Mouse (Mus musculus) kidney, adult 2 months (tissue): ENCODE data around the gene Mapk8ip2. TPM values are rescaled to one million over a fixed set of nuclear protein-coding genes. Genes with fewer than 3 reads are reported as not detected.
A peak's percentile ranks its signal among the peaks of the same experiment; 100 is the strongest.
"Not testable (repeated sequence)": the region's sequence is repeated elsewhere in the genome, so short reads cannot be mapped to it uniquely, and the experiment has no call there.

ENCODE experiments used
- DNase-seq: peaks from one replicate; pipeline ENCODE4 v3.0.0; 2021
- H3K27ac ChIP-seq: fragments of 200-500 bp; 2 replicates; pipeline ENCODE4 v1.5.1; 2012; ENCODE audit warnings: low read depth, low read length, control low read depth, inconsistent platforms; ENCODE audit not compliant: insufficient read depth
- H3K27me3 ChIP-seq: fragments of 200-500 bp; replicated peaks from 2 replicates; pipeline ENCODE4 v1.6.1; 2012; ENCODE audit warnings: mild to moderate bottlenecking, moderate library complexity, low read length, inconsistent platforms; ENCODE audit not compliant: control insufficient read depth, insufficient read depth
- H3K36me3 ChIP-seq: fragments of 200-500 bp; 2 replicates; pipeline ENCODE4 v1.6.1; 2012; ENCODE audit warnings: mild to moderate bottlenecking, moderate library complexity, low read length, inconsistent platforms; ENCODE audit not compliant: control insufficient read depth, insufficient read depth
- H3K4me1 ChIP-seq: fragments of 200-500 bp; 2 replicates; pipeline ENCODE4 v1.6.1; 2011; ENCODE audit warnings: low read length; ENCODE audit not compliant: control insufficient read depth, insufficient read depth
- H3K4me3 ChIP-seq: fragments of 200-500 bp; 2 replicates; pipeline ENCODE4 v1.5.1; 2011; ENCODE audit warnings: mild to moderate bottlenecking, low read depth, low read length, control low read depth; ENCODE audit not compliant: insufficient read depth
- CTCF ChIP-seq: fragments of 200-500 bp; conservative IDR thresholded peaks from 2 replicates; pipeline ENCODE4 v1.5.1; 2011; ENCODE audit warnings: low read depth, mild to moderate bottlenecking, control low read depth, low read length, moderate library complexity, mixed read lengths; ENCODE audit not compliant: insufficient read depth, insufficient read length
- POLR2A ChIP-seq: fragments of 200-500 bp; IDR thresholded peaks from one replicate; pipeline ENCODE4 v1.6.1; 2011; ENCODE audit warnings: low read depth, low read length, control low read depth
- WGBS: fragments of 180-500 bp; shearing (Covaris S2); methylation state at CpG from one replicate; pipeline ENCODE4 v1.1.7; 2018; 5-methylcytosine and 5-hydroxymethylcytosine counted together
- polyA plus RNA-seq: library from polyadenylated mRNA; depleted of rRNA; stranded (reverse); fragments of >200 nt; gene quantifications from 2 replicates; pipeline ENCODE4 v1.2.3, GENCODE M21; 2012

Gene Mapk8ip2
- polyA plus RNA-seq, 1 experiment, result 0.59 TPM

DNA sequence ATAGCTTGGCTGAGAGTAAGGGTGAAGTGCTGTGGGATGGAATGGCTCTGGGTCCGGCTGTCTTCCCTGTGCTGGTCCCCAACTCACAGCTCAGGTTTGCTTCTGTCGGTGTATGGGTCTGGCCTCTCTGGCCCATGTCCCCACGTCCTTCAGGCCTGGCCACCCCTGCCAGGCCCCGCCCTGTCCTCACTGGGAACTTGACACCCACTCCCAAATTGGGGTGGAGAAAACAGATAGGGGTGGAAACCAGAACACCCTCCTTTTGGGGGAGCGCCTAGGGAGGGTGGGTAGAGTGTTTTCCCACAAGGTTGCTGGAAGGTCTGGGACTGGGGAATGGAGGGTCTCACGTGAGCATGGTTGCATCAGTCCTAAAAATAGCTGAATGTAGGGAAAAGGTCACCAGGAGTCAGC, 28.0 kb upstream of the Mapk8ip2 start, which contains the start of gene Cpt1b:
TSS of gene Cpt1b (minus strand) at position 153 of the 411 bp plus-strand sequence.
- H3K4me3 ChIP-seq, result peak within 1 kb of the TSS; percentile 44; the same call in 1 of the 2 replicates
- H3K27ac ChIP-seq, result peak within 1 kb of the TSS; percentile 95
- 46% methylated on average over 6 of the region's 6 CpGs for WGBS
- H3K4me1 ChIP-seq, result no peaks in the 10 kb centered on the region
- peak; percentile 66 for DNase-seq
- no peaks in the 10 kb centered on the region for H3K27me3 ChIP-seq
- TF ChIP-seq POLR2A (no peak), CTCF (no peak)
- no peaks in the 10 kb centered on the region for H3K36me3 ChIP-seq

DNA sequence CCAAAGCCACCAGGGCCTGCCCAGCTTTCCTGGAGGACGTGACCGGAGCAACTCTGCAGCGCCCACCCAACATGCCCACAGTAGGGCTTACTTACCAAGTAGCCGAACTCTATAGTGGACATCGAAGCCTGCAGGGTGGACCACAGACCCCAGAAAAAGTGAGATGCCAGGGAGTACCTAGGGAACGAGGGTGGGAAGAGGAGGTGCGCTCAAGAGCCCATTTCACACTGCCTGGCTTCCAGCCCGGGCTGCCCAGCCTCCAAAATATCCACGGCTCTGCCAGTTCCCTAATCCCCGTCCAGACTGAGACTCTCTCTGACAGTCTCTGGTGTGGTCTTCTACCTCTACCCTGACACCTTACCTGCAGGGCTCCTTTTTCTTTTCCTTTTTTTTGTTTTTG, 27.0 kb upstream of the Mapk8ip2 start:
- no peak for DNase-seq
- Histone ChIP-seq H3K36me3 (no peaks in the 10 kb centered on the region), H3K27me3 (no peaks in the 10 kb centered on the region), H3K4me3 (no peak overlapping the region), H3K27ac (no peak overlapping the region), H3K4me1 (no peaks in the 10 kb centered on the region)
- TF ChIP-seq POLR2A (no peak), CTCF (no peak)
- WGBS, result 85% methylated on average over 10 of the region's 10 CpGs

DNA sequence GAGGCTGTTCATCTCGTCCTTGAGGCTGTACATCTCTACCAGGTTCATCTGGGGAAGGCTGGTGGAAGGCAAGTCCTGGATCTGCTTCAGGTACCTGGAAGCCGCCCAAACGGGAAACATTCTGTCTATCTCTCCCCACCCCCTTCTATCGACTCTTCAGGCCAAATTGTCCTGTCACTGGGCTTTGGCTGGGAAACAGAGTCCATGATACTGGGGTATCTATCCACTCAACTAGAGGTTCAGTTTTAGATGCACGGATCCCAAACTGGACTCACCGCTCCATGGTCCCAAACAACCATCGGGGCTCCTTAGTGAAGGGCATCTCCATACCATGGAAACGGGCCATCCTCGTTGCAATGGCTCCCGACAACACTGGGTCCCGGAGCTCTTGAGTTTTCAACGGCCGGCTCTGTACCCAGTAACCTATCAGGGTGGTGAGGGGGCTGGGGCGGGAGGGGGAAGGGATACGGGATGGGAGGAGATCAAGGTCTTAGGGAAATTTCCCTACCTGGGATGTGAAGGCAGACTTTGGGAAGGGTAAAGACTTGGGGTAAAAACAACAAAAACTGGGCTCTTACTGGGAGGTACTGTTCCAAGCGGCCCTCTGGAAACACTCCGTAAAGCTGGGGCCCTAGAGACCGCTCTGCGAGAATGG, 25.4 kb upstream of the Mapk8ip2 start:
- H3K36me3 ChIP-seq, result no peaks in the 10 kb centered on the region
- TF ChIP-seq CTCF (no peak), POLR2A (no peak)
- peak overlapping the region; percentile 83 for H3K4me3 ChIP-seq
- no peaks in the 10 kb centered on the region for H3K4me1 ChIP-seq
- 88% methylated on average over 19 of the region's 19 CpGs for WGBS
- no peak overlapping the region for H3K27ac ChIP-seq
- H3K27me3 ChIP-seq, result no peaks in the 10 kb centered on the region
- no peak for DNase-seq

DNA sequence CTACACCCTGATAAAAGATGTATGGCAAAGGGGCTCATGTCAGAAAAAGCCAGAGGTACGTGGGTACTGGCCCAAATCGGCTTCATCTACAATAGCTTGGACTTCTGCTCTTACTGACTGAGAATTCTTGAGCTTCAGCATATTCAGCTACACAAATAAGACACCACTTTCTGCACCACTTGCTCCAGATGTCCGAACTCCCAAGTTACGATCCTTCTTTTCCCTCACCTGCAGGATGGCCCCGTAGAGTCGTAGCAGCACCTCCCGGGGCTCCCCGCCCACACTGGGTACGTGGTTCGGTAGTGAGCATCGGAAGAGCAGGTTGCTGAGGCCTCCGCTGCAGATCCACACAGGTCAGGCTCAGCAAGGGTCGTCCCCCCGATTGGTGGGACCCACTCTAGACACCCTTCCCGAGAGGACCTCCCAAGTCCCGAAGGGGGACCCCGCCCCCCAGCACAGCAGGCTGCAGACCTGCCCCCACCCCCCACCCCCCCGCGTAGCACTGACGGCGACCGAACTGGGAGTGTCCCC, 24.8 kb upstream of the Mapk8ip2 start:
- Histone ChIP-seq H3K4me1 (no peaks in the 10 kb centered on the region), H3K27me3 (no peaks in the 10 kb centered on the region), H3K4me3 (peak overlapping the region; percentile 83), H3K36me3 (no peaks in the 10 kb centered on the region), H3K27ac (no peak overlapping the region)
- DNase-seq, result no peak
- no peak for TF ChIP-seq POLR2A
- no peak for TF ChIP-seq CTCF
- 4% methylated on average over 22 of the region's 22 CpGs for WGBS

DNA sequence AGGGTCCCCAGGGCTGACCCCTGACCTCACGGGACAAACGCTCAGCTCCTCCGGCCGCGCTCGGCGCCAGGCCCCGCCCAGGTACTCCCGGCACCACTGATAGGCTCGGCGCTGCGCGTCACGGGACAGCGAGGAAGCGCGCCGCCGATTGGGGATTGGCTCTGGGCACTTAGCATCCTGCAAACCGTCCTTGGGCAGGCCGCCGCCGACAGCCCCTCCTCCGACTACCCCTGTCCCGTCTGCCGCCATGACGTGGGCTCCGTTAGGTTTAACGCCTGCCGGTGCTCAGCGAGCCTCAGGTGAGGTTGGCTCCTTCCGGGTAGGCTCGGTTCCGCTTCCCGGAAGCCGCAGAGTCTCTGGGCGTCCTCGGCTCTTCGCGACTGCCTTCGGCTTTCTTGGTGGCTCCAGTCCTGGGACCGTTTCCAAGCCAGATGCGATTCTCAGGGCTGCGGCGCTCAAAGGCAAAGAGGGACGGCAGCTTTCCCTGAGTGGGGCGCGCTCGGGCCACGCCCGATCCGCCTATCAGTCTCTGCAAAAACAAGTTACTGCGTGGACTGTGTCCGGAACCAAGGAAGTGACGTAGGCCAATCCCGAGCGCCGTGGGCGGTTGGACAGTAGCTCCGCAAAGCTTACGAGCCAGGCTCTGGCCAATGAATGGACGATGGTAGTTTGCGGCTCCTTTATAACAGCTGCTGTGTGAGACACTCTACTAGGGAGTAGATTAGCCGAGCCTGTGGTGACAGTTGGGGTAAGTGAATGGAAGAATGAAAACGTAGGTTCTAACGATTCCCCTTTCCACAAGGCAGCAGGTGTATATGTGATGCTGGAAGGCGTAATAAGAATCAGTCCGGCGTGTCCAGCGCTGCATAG, 24.1 kb upstream of the Mapk8ip2 start, which contains the start of the genes C730034F03Rik, Gm44502 and Chkb:
TSS of gene C730034F03Rik (plus strand) at position 238 of the 870 bp plus-strand sequence.
TSS of gene Gm44502 (minus strand) at position 345 of the 870 bp plus-strand sequence.
TSS of gene Chkb (minus strand) at position 557 of the 870 bp plus-strand sequence.
- H3K27ac ChIP-seq, result peak within 1 kb of the TSS; percentile 95
- H3K36me3 ChIP-seq, result no peaks in the 10 kb centered on the region
- DNase-seq, result peak; percentile 97
- no peak for TF ChIP-seq CTCF
- TF ChIP-seq POLR2A, result no peak
- no peaks in the 10 kb centered on the region for H3K27me3 ChIP-seq
- WGBS, result under 1% methylated on average over 70 of the region's 70 CpGs
- H3K4me3 ChIP-seq, result peak within 1 kb of the TSS; percentile 83
- no peaks in the 10 kb centered on the region for H3K4me1 ChIP-seq

DNA sequence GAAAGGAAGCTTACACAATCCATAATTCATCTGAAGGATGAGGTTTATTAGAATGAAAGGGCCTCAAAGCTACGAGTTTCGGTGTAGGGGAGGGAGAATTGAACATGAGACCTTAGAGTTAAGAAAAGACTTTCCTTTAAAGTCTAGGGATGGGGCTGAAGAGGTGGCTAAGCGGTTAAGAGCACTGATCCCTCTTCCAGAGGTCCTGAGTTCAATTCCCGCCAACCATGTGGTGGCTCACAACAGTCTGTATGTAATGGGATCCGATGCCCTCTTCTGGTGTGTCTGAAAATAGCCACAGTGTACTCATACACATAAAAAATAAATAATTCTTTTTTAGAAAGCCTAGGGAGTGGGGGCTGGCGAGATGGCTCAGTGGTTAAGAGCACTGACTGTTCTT, 23.4 kb upstream of the Mapk8ip2 start:
- no peak for DNase-seq
- H3K27ac ChIP-seq, result no peak overlapping the region
- H3K4me1 ChIP-seq, result no peaks in the 10 kb centered on the region
- H3K36me3 ChIP-seq, result no peaks in the 10 kb centered on the region
- peak overlapping the region; percentile 83; the same call in 1 of the 2 replicates for H3K4me3 ChIP-seq
- 48% methylated on average over 6 of the region's 6 CpGs for WGBS
- H3K27me3 ChIP-seq, result no peaks in the 10 kb centered on the region
- TF ChIP-seq POLR2A (no peak), CTCF (no peak)

DNA sequence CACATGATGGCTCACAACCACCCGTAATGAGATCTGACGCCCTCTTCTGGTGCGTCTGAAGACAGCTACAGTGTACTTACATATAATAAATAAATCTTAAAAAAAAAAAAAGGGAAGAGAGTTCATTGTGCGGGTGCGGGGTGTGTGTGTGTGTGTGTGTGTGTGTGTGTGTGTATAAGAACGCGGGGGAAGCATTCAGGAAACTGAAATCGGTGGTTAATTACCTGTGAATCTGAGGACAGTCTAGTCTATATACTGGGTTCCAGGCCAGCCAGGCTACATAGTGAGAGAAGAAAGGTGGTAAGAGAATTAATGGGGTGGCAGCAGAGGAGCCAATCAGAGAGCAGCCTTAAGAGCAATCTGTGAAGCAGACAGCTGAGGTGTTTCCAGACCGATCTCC, 22.9 kb upstream of the Mapk8ip2 start:
- H3K4me1 ChIP-seq, DNase-seq, H3K36me3 ChIP-seq, H3K4me3 ChIP-seq, H3K27ac ChIP-seq, H3K27me3 ChIP-seq: not testable (repeated sequence)
- 80% methylated on average over 9 of the region's 9 CpGs for WGBS
